Mouse (Mus musculus) bone marrow, adult 2 months (tissue): ENCODE results near the gene Chrna1.

Experiments
- CTCF ChIP-seq: fragments of 200-500 bp; IDR thresholded peaks from 2 replicates; pipeline ENCODE4 v1.5.1; 2011; ENCODE audit warnings: low read length, control low read depth; ENCODE audit not compliant: control insufficient read depth, insufficient read depth
- POLR2A ChIP-seq: fragments of 200-500 bp; IDR thresholded peaks from 2 replicates; pipeline ENCODE4 v1.6.1; 2011; ENCODE audit warnings: low read depth, mild to moderate bottlenecking, control low read depth, low read length, borderline replicate concordance; ENCODE audit not compliant: control insufficient read depth

GRCm38 (mm10) chr2:73608391-73608790 is 28.3 kb upstream of the Chrna1 start:
- TF ChIP-seq CTCF (no peak), POLR2A (no peak)
